Mouse (Mus musculus): Measurements from ENCODE around the gene Slc5a10. TPM values are rescaled to one million over a fixed set of nuclear protein-coding genes. Genes with fewer than 3 reads are reported as not detected.

The Slc5a10 gene
- polyA plus RNA-seq, 1 experiment from 2014 or later: 0.45 TPM

- Histone ChIP-seq H3K4me3 (replicated peaks) (no peak overlapping the region), H3K27me3 (no peaks in the 10 kb centered on the region), H3K36me3 (no peaks in the 10 kb centered on the region), H3K9me3 (replicated peaks) (no peaks in the 10 kb centered on the region), H3K4me2 (no peak overlapping the region), H3K27ac (no peak overlapping the region), H3K9ac (no peak overlapping the region), H3K4me1 (peaks cover 19% of the 10 kb centered on the region)
- ATAC-seq (replicated peaks; ENCODE audit: low FRiP score): no peak
- WGBS: 74% methylated on average over 5 of the region's 5 CpGs
These were observed 58.4 kb downstream of the Slc5a10 start for GRCm38 (mm10) chr11:61662189-61662588.

GRCm38 (mm10) chr11:61660806-61661392 lies 59.7 kb downstream of the Slc5a10 start:
- 68% methylated on average over 7 of the region's 7 CpGs for WGBS
- H3K4me1 ChIP-seq: peaks cover 25% of the 10 kb centered on the region
- no peaks in the 10 kb centered on the region for H3K27me3 ChIP-seq
- H3K36me3 ChIP-seq: no peaks in the 10 kb centered on the region
- H3K9ac ChIP-seq: no peak overlapping the region
- no peaks in the 10 kb centered on the region for H3K9me3 ChIP-seq (replicated peaks)
- H3K27ac ChIP-seq: no peak overlapping the region
- ATAC-seq (replicated peaks; ENCODE audit: low FRiP score): no peak
- H3K4me2 ChIP-seq: no peak overlapping the region
- H3K4me3 ChIP-seq (replicated peaks): no peak overlapping the region

GRCm38 (mm10) chr11:61660001-61660400 lies 60.6 kb downstream of the Slc5a10 start:
- Histone ChIP-seq H3K27me3 (no peaks in the 10 kb centered on the region), H3K9ac (no peak overlapping the region), H3K27ac (no peak overlapping the region), H3K4me2 (no peak overlapping the region), H3K4me1 (peaks cover 25% of the 10 kb centered on the region), H3K4me3 (replicated peaks) (no peak overlapping the region), H3K9me3 (replicated peaks) (no peaks in the 10 kb centered on the region), H3K36me3 (no peaks in the 10 kb centered on the region)
- no peak for ATAC-seq (replicated peaks; ENCODE audit: low FRiP score)
- 89% methylated on average over 8 of the region's 8 CpGs for WGBS

GRCm38 (mm10) chr11:61659011-61659858 lies 61.4 kb downstream of the Slc5a10 start:
- Histone ChIP-seq H3K9me3 (replicated peaks) (no peaks in the 10 kb centered on the region), H3K36me3 (no peaks in the 10 kb centered on the region), H3K4me1 (peaks cover 25% of the 10 kb centered on the region), H3K27me3 (no peaks in the 10 kb centered on the region), H3K4me2 (no peak overlapping the region), H3K9ac (no peak overlapping the region), H3K27ac (peak overlapping the region; percentile 54), H3K4me3 (replicated peaks) (no peak overlapping the region)
- 73% methylated on average over 4 of the region's 4 CpGs for WGBS
- ATAC-seq (replicated peaks; ENCODE audit: low FRiP score): 0 out of 2 replicates have a peak, but pooled peaks have one; percentile 29

- ATAC-seq (replicated peaks; ENCODE audit: low FRiP score): no peak
- Histone ChIP-seq H3K36me3 (no peaks in the 10 kb centered on the region), H3K4me3 (replicated peaks) (no peak overlapping the region), H3K27me3 (no peaks in the 10 kb centered on the region), H3K27ac (peak overlapping the region; percentile 54; the same call in 1 of the 2 replicates), H3K4me1 (peaks cover 25% of the 10 kb centered on the region), H3K9me3 (replicated peaks) (no peaks in the 10 kb centered on the region), H3K9ac (no peak overlapping the region), H3K4me2 (no peak overlapping the region)
- WGBS: 93% methylated on average over 3 of the region's 3 CpGs
These were observed 62.2 kb downstream of the Slc5a10 start for GRCm38 (mm10) chr11:61658360-61658922.

- peaks cover 31% of the 10 kb centered on the region for H3K4me1 ChIP-seq
- no peaks in the 10 kb centered on the region for H3K27me3 ChIP-seq
- H3K4me2 ChIP-seq: no peak overlapping the region
- 55% methylated on average over 2 of the region's 2 CpGs for WGBS
- H3K9ac ChIP-seq: no peak overlapping the region
- ATAC-seq (replicated peaks; ENCODE audit: low FRiP score): no peak
- H3K9me3 ChIP-seq (replicated peaks): no peaks in the 10 kb centered on the region
- H3K27ac ChIP-seq: no peak overlapping the region
- no peak overlapping the region for H3K4me3 ChIP-seq (replicated peaks)
- H3K36me3 ChIP-seq: no peaks in the 10 kb centered on the region
These were observed 63.2 kb downstream of the Slc5a10 start for GRCm38 (mm10) chr11:61657432-61657831.

GRCm38 (mm10) chr11:61656148-61656850 lies 64.3 kb downstream of the Slc5a10 start:
- Histone ChIP-seq H3K36me3 (no peaks in the 10 kb centered on the region), H3K9me3 (replicated peaks) (no peaks in the 10 kb centered on the region), H3K27me3 (no peaks in the 10 kb centered on the region), H3K4me2 (no peak overlapping the region), H3K4me1 (peaks cover 30% of the 10 kb centered on the region), H3K9ac (no peak overlapping the region), H3K4me3 (replicated peaks) (no peak overlapping the region), H3K27ac (no peak overlapping the region)
- no peak for ATAC-seq (replicated peaks; ENCODE audit: low FRiP score)
- 65% methylated on average over 6 of the region's 6 CpGs for WGBS

GRCm38 (mm10) chr11:61655649-61656048 lies 65.0 kb downstream of the Slc5a10 start:
- Histone ChIP-seq H3K36me3 (no peaks in the 10 kb centered on the region), H3K4me1 (peaks cover 27% of the 10 kb centered on the region), H3K9ac (no peak overlapping the region), H3K4me3 (replicated peaks) (no peak overlapping the region), H3K27me3 (no peaks in the 10 kb centered on the region), H3K27ac (no peak overlapping the region), H3K9me3 (replicated peaks) (no peaks in the 10 kb centered on the region), H3K4me2 (no peak overlapping the region)
- 40% methylated on average over 4 of the region's 4 CpGs for WGBS
- ATAC-seq (replicated peaks; ENCODE audit: low FRiP score): no peak

GRCm38 (mm10) chr11:61654786-61655311 lies 65.8 kb downstream of the Slc5a10 start:
- no peak overlapping the region for H3K27ac ChIP-seq
- H3K9me3 ChIP-seq (replicated peaks): no peaks in the 10 kb centered on the region
- H3K36me3 ChIP-seq: no peaks in the 10 kb centered on the region
- H3K4me2 ChIP-seq: no peak overlapping the region; the same call in 1 of the 2 replicates
- 89% methylated on average over 4 of the region's 4 CpGs for WGBS
- no peak overlapping the region for H3K4me3 ChIP-seq (replicated peaks)
- no peak for ATAC-seq (replicated peaks; ENCODE audit: low FRiP score)
- no peak overlapping the region for H3K9ac ChIP-seq
- H3K27me3 ChIP-seq: no peaks in the 10 kb centered on the region
- H3K4me1 ChIP-seq: peaks cover 27% of the 10 kb centered on the region

GRCm38 (mm10) chr11:61653568-61653967 lies 67.1 kb downstream of the Slc5a10 start:
- Histone ChIP-seq H3K4me2 (peak overlapping the region; percentile 30), H3K4me1 (peaks cover 21% of the 10 kb centered on the region), H3K27ac (peak overlapping the region; percentile 45; the same call in 1 of the 2 replicates), H3K9me3 (replicated peaks) (no peaks in the 10 kb centered on the region), H3K9ac (no peak overlapping the region), H3K4me3 (replicated peaks) (peak overlapping the region; percentile 32), H3K27me3 (no peaks in the 10 kb centered on the region), H3K36me3 (no peaks in the 10 kb centered on the region)
- 81% methylated on average over 2 of the region's 2 CpGs for WGBS
- ATAC-seq (replicated peaks; ENCODE audit: low FRiP score): no peak

GRCm38 (mm10) chr11:61652686-61653447 lies 67.8 kb downstream of the Slc5a10 start, which contains the start of gene Grap:
Gene Grap, plus strand, starts transcription at chr11:61653265.
- 54% methylated on average over 10 of the region's 10 CpGs for WGBS
- Histone ChIP-seq H3K4me3 (replicated peaks) (peak within 1 kb of the TSS; percentile 32), H3K27me3 (no peaks in the 10 kb centered on the region), H3K4me1 (peaks cover 20% of the 10 kb centered on the region), H3K9ac (no peak within 1 kb of the TSS), H3K4me2 (peak within 1 kb of the TSS; percentile 30), H3K9me3 (replicated peaks) (no peaks in the 10 kb centered on the region), H3K36me3 (no peaks in the 10 kb centered on the region), H3K27ac (peak within 1 kb of the TSS; percentile 45)
- ATAC-seq (replicated peaks; ENCODE audit: low FRiP score): no peak
